Mouse (Mus musculus): ENCODE data around the gene Dennd5a. TPM values are rescaled to one million over a fixed set of nuclear protein-coding genes. Genes with fewer than 3 reads are reported as not detected.

The Dennd5a gene
- total RNA-seq, 1 experiment from 2014 or later: 133 TPM

GRCm38 (mm10) chr7:109963707-109964106 is 3.4 kb upstream of the Dennd5a start:
- no peak for DNase-seq

DNA sequence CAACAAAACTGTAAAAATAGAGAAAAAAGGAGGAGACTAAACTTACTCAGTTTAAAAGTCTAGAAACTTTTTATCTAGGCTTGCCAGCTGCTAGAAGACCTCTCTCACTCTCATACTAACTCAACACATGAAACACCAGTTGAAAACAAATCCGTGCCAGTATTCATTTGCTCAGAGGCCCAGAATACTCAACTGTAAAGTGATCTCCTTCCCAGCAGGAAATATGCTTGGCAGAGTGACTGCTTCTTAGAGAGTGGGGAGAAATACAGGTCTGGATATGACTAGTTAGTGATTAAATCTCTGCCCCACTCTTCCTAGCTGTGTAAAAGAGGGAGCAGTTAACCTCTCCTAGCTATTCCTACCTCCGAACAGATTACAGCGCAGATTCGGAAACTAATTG is 2.3 kb upstream of the Dennd5a start:
- DNase-seq: no peak

GRCm38 (mm10) chr7:109961570-109961969 is 1.3 kb upstream of the Dennd5a start:
- no peak for DNase-seq

DNA sequence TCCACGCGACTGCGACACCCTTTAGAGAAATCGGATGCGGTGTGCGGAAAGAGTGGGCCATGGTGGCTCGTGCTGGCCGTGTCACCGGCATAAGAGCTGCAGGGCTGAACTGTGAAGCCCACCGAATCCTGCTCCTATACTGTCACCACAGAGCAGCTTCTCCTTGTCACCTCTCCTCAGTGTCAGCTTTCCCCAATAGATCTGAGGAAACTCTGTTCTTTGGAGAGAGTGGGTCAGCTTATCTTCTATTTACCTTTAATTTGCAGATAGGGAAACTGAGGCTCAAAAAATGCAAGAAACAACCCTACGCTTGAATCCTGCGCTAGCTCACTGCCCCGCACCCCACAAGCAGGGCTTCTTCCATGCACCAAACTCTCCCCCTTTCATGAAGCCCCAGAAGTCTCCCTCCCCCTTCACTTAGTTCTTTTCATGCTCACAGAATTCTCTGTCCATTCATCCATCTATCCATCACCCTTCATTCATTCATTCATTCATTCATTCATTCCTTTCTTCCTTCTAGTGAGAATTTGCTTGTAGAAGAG is 414 bp upstream of the Dennd5a start:
- DNase-seq: no peak

DNA sequence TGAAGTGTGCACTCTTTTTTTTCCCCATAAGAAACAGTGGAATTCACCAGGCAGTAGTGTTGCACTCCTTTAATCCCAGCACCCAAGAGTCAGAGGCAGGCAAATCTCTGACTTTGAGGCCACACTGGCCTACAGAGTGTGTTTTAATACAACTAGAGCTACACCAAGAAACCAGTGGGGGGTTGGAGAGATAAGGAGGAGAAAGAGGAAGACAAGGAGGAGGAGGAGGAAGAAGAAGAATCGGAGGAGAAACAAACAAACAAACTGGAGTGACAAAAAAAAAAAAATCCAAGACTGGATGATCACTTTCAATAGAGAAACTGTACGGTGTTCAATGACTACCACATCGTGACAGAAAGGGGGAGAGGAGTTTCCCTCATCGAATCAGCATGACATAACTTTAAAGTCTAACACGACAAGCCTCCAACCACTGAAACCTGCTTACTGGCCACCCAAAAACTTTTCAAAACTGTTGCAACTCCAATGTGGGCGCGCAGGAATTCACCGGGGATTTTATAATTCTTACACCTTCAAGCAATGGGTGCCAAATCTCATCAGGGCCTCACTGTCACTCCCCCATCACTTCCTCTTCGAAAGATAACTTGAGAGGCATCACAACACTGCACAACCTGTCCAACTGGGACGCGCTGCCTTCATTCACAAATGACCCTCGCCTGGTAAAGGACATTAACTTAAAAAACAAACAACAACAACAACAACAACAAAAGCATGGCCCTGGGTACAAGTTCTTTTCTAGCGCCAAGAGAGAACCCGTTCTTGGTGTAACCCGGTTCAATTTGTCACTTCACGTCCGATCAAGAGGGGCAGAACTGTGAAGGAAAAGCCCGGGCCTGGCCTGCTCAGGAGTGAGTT is 1.2 kb downstream of the Dennd5a start:
- DNase-seq: no peak

DNA sequence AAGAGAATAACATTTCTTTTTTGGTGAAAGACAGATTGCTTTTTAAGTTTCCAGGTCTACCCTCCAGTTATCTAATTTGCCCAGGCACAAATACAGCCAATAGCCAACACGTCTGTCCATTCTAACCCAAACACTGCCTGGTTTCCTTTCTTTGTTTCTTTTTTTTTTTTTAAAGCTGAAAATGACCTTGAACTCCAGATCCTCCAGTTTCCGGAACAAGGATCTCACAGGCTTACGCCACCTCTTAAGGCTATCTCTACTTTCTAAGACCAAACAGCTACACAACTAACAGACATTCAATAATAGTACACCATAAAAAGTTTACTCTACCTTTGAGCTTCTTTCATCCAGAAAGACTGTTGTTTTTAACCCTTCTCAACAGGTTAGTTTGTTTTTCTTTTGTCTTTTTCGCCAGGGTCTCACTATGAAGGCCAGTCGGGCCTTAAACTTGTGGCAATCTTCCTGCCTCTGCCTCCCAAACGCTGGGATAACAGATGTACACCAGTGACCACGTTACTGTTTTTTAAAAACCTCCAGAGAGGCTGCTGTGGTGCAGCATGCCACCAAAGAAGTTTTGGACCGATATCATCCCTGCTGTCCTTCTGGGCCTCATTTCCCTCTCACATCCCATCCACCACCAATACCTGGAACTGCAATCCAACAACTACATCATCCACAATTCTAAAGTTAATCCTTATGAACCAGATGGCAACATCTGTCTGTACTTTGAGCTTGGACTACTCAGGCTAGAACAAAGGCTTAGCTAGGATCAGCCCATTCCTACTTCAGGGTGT is 2.1 kb downstream of the Dennd5a start:
- DNase-seq: no peak

DNA sequence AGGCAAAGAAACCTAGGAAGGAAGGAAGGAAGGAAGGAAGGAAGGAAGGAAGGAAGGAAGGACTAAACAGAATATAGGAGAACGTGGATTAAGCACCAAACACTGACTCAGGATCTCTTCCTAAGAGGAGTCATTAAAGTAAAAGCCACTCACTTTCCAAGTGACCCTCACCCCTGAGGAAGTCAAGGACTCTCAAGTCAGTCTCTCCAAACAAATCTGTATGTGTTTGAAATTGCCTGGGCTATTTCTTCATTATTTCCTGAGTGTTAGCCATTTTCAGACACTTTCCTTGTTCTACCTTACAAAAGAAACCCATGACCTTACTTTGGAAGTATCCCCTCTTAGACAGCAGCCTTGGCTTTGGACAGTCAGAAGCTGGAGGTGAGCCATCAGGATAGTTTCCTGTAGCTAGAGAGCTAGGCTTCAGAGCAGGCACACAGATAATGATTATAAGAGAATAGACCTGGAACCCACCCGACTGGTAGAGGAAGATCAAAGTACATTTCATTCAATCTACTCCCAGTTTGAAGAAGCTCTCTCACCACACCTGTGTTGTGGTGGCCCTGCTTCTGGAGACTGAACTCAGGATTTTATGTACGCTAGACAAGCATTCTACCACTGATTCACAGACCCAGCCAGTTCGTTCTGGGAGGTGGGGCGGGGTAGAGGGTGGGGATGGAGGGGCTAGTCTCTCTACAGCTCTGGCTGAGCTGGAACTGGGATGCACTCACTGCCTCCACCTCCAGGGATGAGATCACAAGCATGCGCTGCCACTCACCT is 5.5 kb downstream of the Dennd5a start:
- peak; percentile 60 for DNase-seq

- no peak for DNase-seq
Observed at GRCm38 (mm10) chr7:109951297-109951696, 9.0 kb downstream of the Dennd5a start.

- DNase-seq: no peak
Observed at GRCm38 (mm10) chr7:109944421-109945034, 15.7 kb downstream of the Dennd5a start.

- DNase-seq: no peak
Observed at GRCm38 (mm10) chr7:109929628-109930027, 30.6 kb downstream of the Dennd5a start.

GRCm38 (mm10) chr7:109928365-109928764 is 31.9 kb downstream of the Dennd5a start:
- DNase-seq: no peak

DNA sequence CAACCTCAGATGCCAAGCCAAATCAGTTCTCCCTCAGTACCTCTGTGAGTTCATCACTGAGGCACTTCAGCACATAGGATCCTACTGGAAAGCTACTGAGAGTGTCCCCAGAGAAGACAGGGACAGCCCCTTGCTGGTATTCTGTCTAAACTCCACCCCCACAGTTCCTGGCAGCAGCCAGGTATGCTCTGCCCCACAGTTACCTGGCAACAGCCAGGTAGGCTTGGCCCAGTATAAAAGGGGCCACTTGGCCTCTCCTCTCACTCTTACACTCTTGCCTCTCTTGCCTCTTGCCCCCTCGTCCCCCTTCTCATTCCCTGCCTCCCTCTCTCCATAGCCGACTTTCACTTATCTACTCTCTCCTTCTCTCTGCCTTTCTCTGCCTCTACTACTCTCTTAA is 35.3 kb downstream of the Dennd5a start:
- DNase-seq: no peak

DNA sequence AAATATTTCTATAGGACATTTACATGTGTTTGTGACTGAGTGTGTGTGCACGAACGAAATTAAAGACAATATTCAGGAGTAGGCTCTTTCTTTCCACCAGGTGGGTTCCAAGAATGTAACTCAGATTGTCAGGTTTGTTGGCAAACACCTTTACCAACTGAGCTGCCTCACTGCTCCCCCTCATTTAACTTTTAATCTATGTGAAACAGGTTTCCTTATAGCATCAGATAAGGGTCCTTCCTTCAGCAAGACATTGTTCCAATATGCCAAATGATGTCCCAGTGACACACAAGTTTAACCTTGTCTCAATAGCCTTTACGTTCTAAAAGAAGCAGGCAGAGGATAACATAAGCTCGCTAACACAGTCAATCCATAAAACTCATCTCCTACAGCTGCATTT is 37.4 kb downstream of the Dennd5a start:
- no peak for DNase-seq

DNA sequence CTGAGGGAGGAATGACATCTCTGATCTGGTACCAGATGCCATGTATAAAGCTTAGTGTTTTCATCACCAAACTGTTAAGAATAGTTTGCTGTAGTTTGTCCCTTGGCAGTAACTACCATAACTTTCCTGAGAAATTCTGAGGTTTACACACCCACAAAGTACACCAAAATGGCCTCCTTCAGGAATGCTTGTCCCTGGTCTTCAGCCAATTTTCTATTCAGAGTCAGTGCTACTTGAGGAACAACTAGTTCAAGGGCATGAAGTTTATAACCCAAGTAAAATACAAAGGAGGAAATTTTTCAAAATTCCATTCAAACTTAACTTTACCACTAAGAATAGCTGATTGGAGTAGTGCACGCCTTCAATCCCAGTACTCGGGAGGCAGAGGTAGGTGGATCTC is 54.1 kb downstream of the Dennd5a start:
- DNase-seq: no peak

DNA sequence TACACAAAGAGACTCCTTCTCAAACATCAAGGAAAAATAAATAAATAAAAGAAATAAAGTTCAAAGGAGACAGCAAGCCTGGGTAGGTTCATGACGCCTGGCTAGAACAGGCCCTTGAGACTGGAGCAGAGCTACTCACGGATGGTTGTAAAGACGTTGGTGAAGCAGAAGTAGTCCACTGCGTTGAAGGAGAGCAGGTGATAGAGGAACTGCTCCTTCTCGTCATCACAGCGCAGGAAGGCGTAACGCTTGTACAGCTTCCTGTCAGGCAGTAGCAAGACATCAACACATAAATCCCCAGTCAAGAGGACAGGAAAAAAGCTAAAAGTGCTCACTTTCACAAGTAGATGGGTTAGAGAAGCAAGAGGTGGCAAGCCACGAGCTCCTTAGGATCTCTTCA is 59.3 kb downstream of the Dennd5a start:
- DNase-seq: no peak

DNA sequence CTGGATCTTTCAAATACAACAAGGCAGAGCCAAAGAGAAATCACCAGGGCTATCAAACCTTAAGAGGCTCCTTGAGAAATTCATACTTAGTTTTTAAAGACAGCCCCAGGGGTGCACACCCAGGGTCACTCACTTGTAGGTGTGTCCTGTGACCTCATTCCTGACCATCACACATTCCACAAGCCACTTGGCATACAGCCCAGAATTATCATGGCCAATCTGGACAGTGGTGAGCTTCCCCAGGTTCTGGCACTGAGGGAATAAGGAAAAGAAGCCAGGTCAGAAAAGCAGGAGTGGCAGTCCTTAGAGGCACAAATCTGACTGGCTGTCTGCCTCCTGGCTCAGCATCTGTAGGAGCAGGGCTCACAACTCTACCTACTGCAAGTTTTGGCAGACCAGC is 61.4 kb downstream of the Dennd5a start:
- peak; percentile 68 for DNase-seq

- DNase-seq: peak; percentile 88
Observed at GRCm38 (mm10) chr7:109892530-109892929, 67.7 kb downstream of the Dennd5a start.

GRCm38 (mm10) chr7:109891786-109892185 is 68.5 kb downstream of the Dennd5a start:
- DNase-seq: no peak

DNA sequence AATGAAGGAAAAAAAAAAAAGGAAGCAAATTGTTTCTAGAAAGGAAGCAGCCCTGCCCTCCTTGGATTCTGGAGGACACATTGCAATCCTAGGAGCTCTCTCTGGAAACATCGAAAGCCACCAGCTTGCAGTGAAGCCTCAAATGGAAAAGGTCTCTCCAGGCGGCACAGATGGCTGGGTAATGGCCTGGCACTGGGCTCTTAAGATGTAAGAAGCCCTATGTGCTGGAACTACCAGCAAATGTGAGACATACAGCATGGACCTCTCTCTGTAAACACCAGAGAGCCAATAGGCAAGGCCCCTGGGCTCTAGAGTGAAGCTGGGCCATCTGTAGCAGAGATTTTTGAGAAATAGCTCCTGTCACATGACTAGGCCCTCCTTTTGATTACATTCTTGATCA is 70.0 kb downstream of the Dennd5a start:
- no peak for DNase-seq

- no peak for DNase-seq
Observed at GRCm38 (mm10) chr7:109889300-109889699, 71.0 kb downstream of the Dennd5a start.

- DNase-seq: no peak
Observed at GRCm38 (mm10) chr7:109886249-109886648, 74.0 kb downstream of the Dennd5a start.

GRCm38 (mm10) chr7:109882574-109882973 is 77.7 kb downstream of the Dennd5a start:
- DNase-seq: no peak
